Mouse (Mus musculus) forebrain, embryonic 16.5 days (tissue): ENCODE measurements around the gene Rassf6. TPM values are rescaled to one million over a fixed set of nuclear protein-coding genes. Genes with fewer than 3 reads are reported as not detected.
"Not testable (repeated sequence)": the region's sequence is repeated elsewhere in the genome, so short reads cannot be mapped to it uniquely, and the experiment has no call there.

ENCODE experiments used
- ATAC-seq: fragments of 200-750 bp; cut with Nextera tagmentation; 2 replicates; pipeline ENCODE4 v1.8.0; 2017; ENCODE audit warnings: mild to moderate bottlenecking, moderate library complexity
- H3K27ac ChIP-seq: fragments of 300-500 bp; sonication (generic); 2 replicates; pipeline ENCODE4 v1.5.1; 2014; ENCODE audit warnings: low read length, control low read depth
- H3K27me3 ChIP-seq: fragments of 300-500 bp; sonication (generic); replicated peaks from 2 replicates; pipeline ENCODE4 v1.6.1; 2014; ENCODE audit warnings: low read length; ENCODE audit not compliant: control insufficient read depth, insufficient read depth
- H3K36me3 ChIP-seq: fragments of 300-500 bp; sonication (generic); 2 replicates; pipeline ENCODE4 v1.6.1; 2014; ENCODE audit not compliant: control insufficient read depth, insufficient read depth
- H3K4me1 ChIP-seq: fragments of 300-500 bp; sonication (generic); replicated peaks from 2 replicates; pipeline ENCODE4 v1.6.1; 2014; ENCODE audit warnings: low read length; ENCODE audit not compliant: control insufficient read depth, insufficient read depth
- H3K4me2 ChIP-seq: fragments of 300-500 bp; sonication (generic); 2 replicates; pipeline ENCODE4 v1.6.1; 2014; ENCODE audit warnings: mild to moderate bottlenecking, low read length, control low read depth
- H3K4me3 ChIP-seq: fragments of 300-500 bp; sonication (generic); replicated peaks from 2 replicates; pipeline ENCODE4 v1.5.1; 2014; ENCODE audit warnings: mild to moderate bottlenecking, low read length, control low read depth
- H3K9ac ChIP-seq: fragments of 300-500 bp; sonication (generic); replicated peaks from 2 replicates; pipeline ENCODE4 v1.6.1; 2014; ENCODE audit warnings: low read depth, low read length, control low read depth
- H3K9me3 ChIP-seq: fragments of 300-500 bp; sonication (generic); 2 replicates; pipeline ENCODE4 v1.6.1; 2016; ENCODE audit warnings: low read length; ENCODE audit not compliant: control insufficient read depth
- WGBS: fragments of 180-500 bp; shearing (Covaris S2); extraction: QIAGEN DNeasy Blood & Tissue Kit; methylation state at CpG from one replicate; pipeline ENCODE4 v1.1.7; 2014; 5-methylcytosine and 5-hydroxymethylcytosine counted together
- polyA plus RNA-seq: library from polyadenylated mRNA; unstranded; fragments of >200 nt; fragmentation: Nextera tagmentation; extraction: Ambion mirVana; gene quantifications from 2 replicates; pipeline ENCODE4 v1.2.1, GENCODE M21; 2015

Rassf6 gene
- polyA plus RNA-seq, 1 experiment from 2014 or later = 0.92 TPM

- Histone ChIP-seq H3K27me3 (no peaks in the 10 kb centered on the region), H3K4me1 (peaks cover 4% of the 10 kb centered on the region; the same call in 1 of the 2 replicates), H3K4me2 (no peak overlapping the region), H3K27ac (no peak overlapping the region), H3K36me3 (no peaks in the 10 kb centered on the region), H3K9ac (no peak overlapping the region), H3K4me3 (no peak overlapping the region), H3K9me3 (no peaks in the 10 kb centered on the region)
- WGBS = 44% methylated on average over 1 of the region's 1 CpGs
- ATAC-seq = peak; percentile 75
Measured at GRCm38 (mm10) chr5:90628530-90628929, 11.9 kb downstream of the Rassf6 start.

- no peaks in the 10 kb centered on the region for H3K36me3 ChIP-seq
- ATAC-seq = peak; percentile 60
- no peak overlapping the region for H3K9ac ChIP-seq
- no peak overlapping the region for H3K4me3 ChIP-seq
- no peak overlapping the region for H3K27ac ChIP-seq
- no peaks in the 10 kb centered on the region for H3K9me3 ChIP-seq
- WGBS = 76% methylated on average over 3 of the region's 3 CpGs
- H3K27me3 ChIP-seq = no peaks in the 10 kb centered on the region
- H3K4me2 ChIP-seq = no peak overlapping the region
- H3K4me1 ChIP-seq = peaks cover 4% of the 10 kb centered on the region; the same call in 1 of the 2 replicates
Measured at GRCm38 (mm10) chr5:90628011-90628410, 12.4 kb downstream of the Rassf6 start.

- H3K9ac ChIP-seq = no peak overlapping the region
- no peaks in the 10 kb centered on the region for H3K36me3 ChIP-seq
- ATAC-seq = no peak
- no peaks in the 10 kb centered on the region for H3K9me3 ChIP-seq
- no peak overlapping the region for H3K4me2 ChIP-seq
- H3K4me1 ChIP-seq = peaks cover 4% of the 10 kb centered on the region; the same call in 1 of the 2 replicates
- no peaks in the 10 kb centered on the region for H3K27me3 ChIP-seq
- H3K4me3 ChIP-seq = no peak overlapping the region
- no peak overlapping the region for H3K27ac ChIP-seq
- WGBS = 92% methylated on average over 4 of the region's 4 CpGs
Measured at GRCm38 (mm10) chr5:90627423-90627822, 13.0 kb downstream of the Rassf6 start.

- no peak for ATAC-seq
Measured at GRCm38 (mm10) chr5:90624708-90625425, 15.6 kb downstream of the Rassf6 start.

GRCm38 (mm10) chr5:90623209-90623608 lies 17.2 kb downstream of the Rassf6 start:
- 82% methylated on average over 2 of the region's 2 CpGs for WGBS
- H3K9me3 ChIP-seq = no peaks in the 10 kb centered on the region
- H3K4me1 ChIP-seq = peaks cover 3% of the 10 kb centered on the region; the same call in 1 of the 2 replicates
- H3K27me3 ChIP-seq = no peaks in the 10 kb centered on the region
- no peak overlapping the region for H3K4me2 ChIP-seq
- no peak overlapping the region for H3K4me3 ChIP-seq
- ATAC-seq = no peak
- no peaks in the 10 kb centered on the region for H3K36me3 ChIP-seq
- no peak overlapping the region for H3K9ac ChIP-seq
- no peak overlapping the region for H3K27ac ChIP-seq

More at GRCm38 (mm10) chr5:90624708-90625425, 15.6 kb downstream of the Rassf6 start:
- H3K27me3 ChIP-seq = no peaks in the 10 kb centered on the region
- no peaks in the 10 kb centered on the region for H3K36me3 ChIP-seq
- H3K4me3 ChIP-seq = no peak overlapping the region
- H3K4me1 ChIP-seq = peaks cover 4% of the 10 kb centered on the region; the same call in 1 of the 2 replicates
- no peak overlapping the region for H3K27ac ChIP-seq
- H3K4me2 ChIP-seq = no peak overlapping the region
- WGBS = 77% methylated on average over 18 of the region's 18 CpGs
- H3K9ac ChIP-seq = no peak overlapping the region
- no peaks in the 10 kb centered on the region for H3K9me3 ChIP-seq

GRCm38 (mm10) chr5:90621726-90622125 lies 18.7 kb downstream of the Rassf6 start:
- no peaks in the 10 kb centered on the region for H3K9me3 ChIP-seq
- no peaks in the 10 kb centered on the region for H3K36me3 ChIP-seq
- no peak overlapping the region for H3K9ac ChIP-seq
- ATAC-seq = no peak
- no peak overlapping the region for H3K27ac ChIP-seq
- H3K4me3 ChIP-seq = no peak overlapping the region
- no peaks in the 10 kb centered on the region for H3K4me1 ChIP-seq
- 95% methylated on average over 6 of the region's 6 CpGs for WGBS
- no peak overlapping the region for H3K4me2 ChIP-seq
- no peaks in the 10 kb centered on the region for H3K27me3 ChIP-seq

- no peak overlapping the region for H3K9ac ChIP-seq
- no peak overlapping the region for H3K27ac ChIP-seq
- no peak overlapping the region for H3K4me3 ChIP-seq
- H3K9me3 ChIP-seq = no peaks in the 10 kb centered on the region
- H3K4me2 ChIP-seq = no peak overlapping the region
- H3K36me3 ChIP-seq = no peaks in the 10 kb centered on the region
- H3K4me1 ChIP-seq = no peaks in the 10 kb centered on the region
- WGBS = 85% methylated on average over 2 of the region's 2 CpGs
- H3K27me3 ChIP-seq = no peaks in the 10 kb centered on the region
- no peak for ATAC-seq
Measured at GRCm38 (mm10) chr5:90621316-90621715, 19.1 kb downstream of the Rassf6 start.

- WGBS = 88% methylated on average over 3 of the region's 3 CpGs
- H3K27ac ChIP-seq = no peak overlapping the region
- no peaks in the 10 kb centered on the region for H3K27me3 ChIP-seq
- no peak for ATAC-seq
- no peak overlapping the region for H3K4me3 ChIP-seq
- no peaks in the 10 kb centered on the region for H3K36me3 ChIP-seq
- H3K9me3 ChIP-seq = no peaks in the 10 kb centered on the region
- H3K4me2 ChIP-seq = no peak overlapping the region
- H3K4me1 ChIP-seq = no peaks in the 10 kb centered on the region
- no peak overlapping the region for H3K9ac ChIP-seq
Measured at GRCm38 (mm10) chr5:90617859-90618258, 22.6 kb downstream of the Rassf6 start.

GRCm38 (mm10) chr5:90612751-90613150 lies 27.7 kb downstream of the Rassf6 start:
- not testable (repeated sequence) for H3K9ac ChIP-seq, H3K4me3 ChIP-seq, ATAC-seq, H3K4me1 ChIP-seq, H3K4me2 ChIP-seq, H3K27me3 ChIP-seq, H3K27ac ChIP-seq, H3K36me3 ChIP-seq, H3K9me3 ChIP-seq
- WGBS = 67% methylated on average over 1 of the region's 1 CpGs
